ENCODE assay signal across 18 mouse cellular contexts in the genomic region with DNA sequence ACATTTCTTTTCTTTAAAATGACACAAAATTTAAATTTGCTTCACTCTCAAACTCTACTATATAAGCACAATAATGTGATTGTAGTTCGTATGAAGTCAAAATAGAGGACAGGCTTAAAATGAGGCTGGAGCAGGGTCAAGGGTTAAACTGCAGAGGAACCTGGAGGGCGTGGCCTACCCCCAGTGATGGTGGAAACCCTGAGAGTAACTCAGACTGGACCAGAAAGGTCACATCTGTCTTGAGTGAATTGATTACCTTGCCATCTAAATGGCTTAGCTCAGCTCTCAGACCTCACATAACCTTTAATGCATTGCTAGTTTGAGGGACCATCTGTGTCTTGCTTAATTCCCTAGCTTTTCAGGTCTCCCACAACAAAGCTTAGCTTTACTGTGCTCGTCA.
"Had no signal": no experiment of that assay in that cellular context is flagged by ENCODE, and none has a peak within 500 bp of the region (broad histone marks: within the 10 kb centered on the region; RNA-seq: fewer than 3 reads in every experiment).

No protein-coding gene starts in this region.

- ATAC-seq: intestine, postnatal 0 days; liver, postnatal 0 days; lung, postnatal 0 days; midbrain, embryonic 13.5 days; midbrain, embryonic 16.5 days had no signal

- H3K4me3 ChIP-seq: kidney, embryonic 15.5 days; left cerebral cortex, adult 2 months; limb, embryonic 12.5 days; limb, embryonic 15.5 days; midbrain, embryonic 13.5 days; myocyte; neural tube, embryonic 13.5 days had no signal

- H3K36me3 ChIP-seq: kidney, embryonic 15.5 days; limb, embryonic 12.5 days; limb, embryonic 15.5 days; midbrain, embryonic 13.5 days; neural tube, embryonic 13.5 days had no signal

- H3K27ac ChIP-seq: kidney, embryonic 15.5 days; left cerebral cortex, adult 2 months; limb, embryonic 12.5 days; limb, embryonic 15.5 days; liver, embryonic 14.5 days; macrophage; midbrain, embryonic 13.5 days; neural tube, embryonic 13.5 days had no signal

- H3K9me3 ChIP-seq: kidney, embryonic 15.5 days; limb, embryonic 12.5 days; limb, embryonic 15.5 days; midbrain, embryonic 13.5 days; neural tube, embryonic 13.5 days had no signal

- H3K27me3 ChIP-seq: kidney, embryonic 15.5 days; limb, embryonic 12.5 days; limb, embryonic 15.5 days; midbrain, embryonic 13.5 days; neural tube, embryonic 13.5 days had no signal

- DNase-seq: kidney, postnatal 10 days; layer of hippocampus, postnatal 36 days; liver, postnatal 0 days; lung, embryonic 14.5 days; thymus, adult 18-20 months; thymus, postnatal 36 days had no signal

- H3K4me1 ChIP-seq: kidney, embryonic 15.5 days; limb, embryonic 12.5 days; limb, embryonic 15.5 days; midbrain, embryonic 13.5 days; neural tube, embryonic 13.5 days had no signal
